Mouse (Mus musculus): Measurements from ENCODE around the gene Rnf38. TPM values are rescaled to one million over a fixed set of nuclear protein-coding genes. Genes with fewer than 3 reads are reported as not detected.

Gene Rnf38
- polyA plus RNA-seq, 1 experiment, result not detected

GRCm38 (mm10) chr4:44253191-44253590 lies 19.6 kb upstream of the Rnf38 start:
- WGBS, result 26% methylated on average over 6 of the region's 6 CpGs
- no peak for TF ChIP-seq CTCF (IDR thresholded peaks at IDR 0.05; ENCODE audit: insufficient read depth, low read depth, low read length)
- no peak for TF ChIP-seq POLR2A (IDR thresholded peaks at IDR 0.05; ENCODE audit: insufficient read depth, low read depth, low read length)
- Histone ChIP-seq H3K27ac (ENCODE audit: insufficient read depth, low read depth, low read length) (no peak overlapping the region), H3K4me3 (ENCODE audit: insufficient read depth, low read depth, low read length) (no peak overlapping the region), H3K4me1 (ENCODE audit: control insufficient read depth, insufficient read depth, low read length) (peaks cover 5% of the 10 kb centered on the region)

- 22% methylated on average over 13 of the region's 13 CpGs for WGBS
- Histone ChIP-seq H3K4me1 (ENCODE audit: control insufficient read depth, insufficient read depth, low read length) (peaks cover 10% of the 10 kb centered on the region), H3K4me3 (ENCODE audit: insufficient read depth, low read depth, low read length) (no peak overlapping the region), H3K27ac (ENCODE audit: insufficient read depth, low read depth, low read length) (no peak overlapping the region)
- TF ChIP-seq POLR2A (IDR thresholded peaks at IDR 0.05; ENCODE audit: insufficient read depth, low read depth, low read length) (no peak), CTCF (IDR thresholded peaks at IDR 0.05; ENCODE audit: insufficient read depth, low read depth, low read length) (no peak)
Observed at GRCm38 (mm10) chr4:44251966-44252916, 18.7 kb upstream of the Rnf38 start.

GRCm38 (mm10) chr4:44251521-44251920 lies 17.9 kb upstream of the Rnf38 start:
- 93% methylated on average over 5 of the region's 5 CpGs for WGBS
- no peak overlapping the region for H3K4me3 ChIP-seq (ENCODE audit: insufficient read depth, low read depth, low read length)
- H3K27ac ChIP-seq (ENCODE audit: insufficient read depth, low read depth, low read length), result no peak overlapping the region
- TF ChIP-seq CTCF (IDR thresholded peaks at IDR 0.05; ENCODE audit: insufficient read depth, low read depth, low read length), result no peak
- TF ChIP-seq POLR2A (IDR thresholded peaks at IDR 0.05; ENCODE audit: insufficient read depth, low read depth, low read length), result no peak
- H3K4me1 ChIP-seq (ENCODE audit: control insufficient read depth, insufficient read depth, low read length), result peaks cover 12% of the 10 kb centered on the region

- no peak for TF ChIP-seq POLR2A (IDR thresholded peaks at IDR 0.05; ENCODE audit: insufficient read depth, low read depth, low read length)
- TF ChIP-seq CTCF (IDR thresholded peaks at IDR 0.05; ENCODE audit: insufficient read depth, low read depth, low read length), result no peak
- Histone ChIP-seq H3K4me1 (ENCODE audit: control insufficient read depth, insufficient read depth, low read length) (peaks cover 12% of the 10 kb centered on the region), H3K4me3 (ENCODE audit: insufficient read depth, low read depth, low read length) (no peak overlapping the region), H3K27ac (ENCODE audit: insufficient read depth, low read depth, low read length) (no peak overlapping the region)
- WGBS, result 12% methylated on average over 10 of the region's 10 CpGs
Observed at GRCm38 (mm10) chr4:44249705-44250104, 16.1 kb upstream of the Rnf38 start.

- Histone ChIP-seq H3K27ac (ENCODE audit: insufficient read depth, low read depth, low read length) (peak overlapping the region; percentile 60; the same call in 1 of the 2 replicates), H3K4me1 (ENCODE audit: control insufficient read depth, insufficient read depth, low read length) (peaks cover 11% of the 10 kb centered on the region), H3K4me3 (ENCODE audit: insufficient read depth, low read depth, low read length) (no peak overlapping the region)
- WGBS, result 25% methylated on average over 18 of the region's 18 CpGs
- no peak for TF ChIP-seq CTCF (IDR thresholded peaks at IDR 0.05; ENCODE audit: insufficient read depth, low read depth, low read length)
- TF ChIP-seq POLR2A (IDR thresholded peaks at IDR 0.05; ENCODE audit: insufficient read depth, low read depth, low read length), result no peak
Observed at GRCm38 (mm10) chr4:44247051-44247939, 13.7 kb upstream of the Rnf38 start.

GRCm38 (mm10) chr4:44246285-44246684 lies 12.7 kb upstream of the Rnf38 start:
- Histone ChIP-seq H3K4me3 (ENCODE audit: insufficient read depth, low read depth, low read length) (no peak overlapping the region), H3K27ac (ENCODE audit: insufficient read depth, low read depth, low read length) (no peak overlapping the region), H3K4me1 (ENCODE audit: control insufficient read depth, insufficient read depth, low read length) (peaks cover 7% of the 10 kb centered on the region)
- TF ChIP-seq CTCF (IDR thresholded peaks at IDR 0.05; ENCODE audit: insufficient read depth, low read depth, low read length) (no peak), POLR2A (IDR thresholded peaks at IDR 0.05; ENCODE audit: insufficient read depth, low read depth, low read length) (no peak)
- 89% methylated on average over 4 of the region's 4 CpGs for WGBS

GRCm38 (mm10) chr4:44241638-44242037 lies 8.0 kb upstream of the Rnf38 start:
- TF ChIP-seq CTCF (IDR thresholded peaks at IDR 0.05; ENCODE audit: insufficient read depth, low read depth, low read length) (no peak), POLR2A (IDR thresholded peaks at IDR 0.05; ENCODE audit: insufficient read depth, low read depth, low read length) (no peak)
- 61% methylated on average over 4 of the region's 4 CpGs for WGBS
- H3K4me3 ChIP-seq (ENCODE audit: insufficient read depth, low read depth, low read length), result no peak overlapping the region
- H3K27ac ChIP-seq (ENCODE audit: insufficient read depth, low read depth, low read length), result no peak overlapping the region
- no peaks in the 10 kb centered on the region for H3K4me1 ChIP-seq (ENCODE audit: control insufficient read depth, insufficient read depth, low read length)

GRCm38 (mm10) chr4:44235946-44236345 lies 2.4 kb upstream of the Rnf38 start:
- TF ChIP-seq POLR2A (IDR thresholded peaks at IDR 0.05; ENCODE audit: insufficient read depth, low read depth, low read length) (no peak), CTCF (IDR thresholded peaks at IDR 0.05; ENCODE audit: insufficient read depth, low read depth, low read length) (no peak)
- H3K4me1 ChIP-seq (ENCODE audit: control insufficient read depth, insufficient read depth, low read length), result peaks cover 9% of the 10 kb centered on the region; the same call in 1 of the 2 replicates
- H3K27ac ChIP-seq (ENCODE audit: insufficient read depth, low read depth, low read length), result no peak overlapping the region
- 88% methylated on average over 2 of the region's 2 CpGs for WGBS
- H3K4me3 ChIP-seq (ENCODE audit: insufficient read depth, low read depth, low read length), result no peak overlapping the region

All from olfactory bulb, adult 2 months (tissue).